Mouse (Mus musculus): ENCODE results near the gene Gba2. TPM values are rescaled to one million over a fixed set of nuclear protein-coding genes. Genes with fewer than 3 reads are reported as not detected.
A peak's percentile ranks its signal among the peaks of the same experiment; 100 is the strongest.

Gba2 gene
- polyA plus RNA-seq, 2 experiments, result 10.5 to 12.5 TPM

DNA sequence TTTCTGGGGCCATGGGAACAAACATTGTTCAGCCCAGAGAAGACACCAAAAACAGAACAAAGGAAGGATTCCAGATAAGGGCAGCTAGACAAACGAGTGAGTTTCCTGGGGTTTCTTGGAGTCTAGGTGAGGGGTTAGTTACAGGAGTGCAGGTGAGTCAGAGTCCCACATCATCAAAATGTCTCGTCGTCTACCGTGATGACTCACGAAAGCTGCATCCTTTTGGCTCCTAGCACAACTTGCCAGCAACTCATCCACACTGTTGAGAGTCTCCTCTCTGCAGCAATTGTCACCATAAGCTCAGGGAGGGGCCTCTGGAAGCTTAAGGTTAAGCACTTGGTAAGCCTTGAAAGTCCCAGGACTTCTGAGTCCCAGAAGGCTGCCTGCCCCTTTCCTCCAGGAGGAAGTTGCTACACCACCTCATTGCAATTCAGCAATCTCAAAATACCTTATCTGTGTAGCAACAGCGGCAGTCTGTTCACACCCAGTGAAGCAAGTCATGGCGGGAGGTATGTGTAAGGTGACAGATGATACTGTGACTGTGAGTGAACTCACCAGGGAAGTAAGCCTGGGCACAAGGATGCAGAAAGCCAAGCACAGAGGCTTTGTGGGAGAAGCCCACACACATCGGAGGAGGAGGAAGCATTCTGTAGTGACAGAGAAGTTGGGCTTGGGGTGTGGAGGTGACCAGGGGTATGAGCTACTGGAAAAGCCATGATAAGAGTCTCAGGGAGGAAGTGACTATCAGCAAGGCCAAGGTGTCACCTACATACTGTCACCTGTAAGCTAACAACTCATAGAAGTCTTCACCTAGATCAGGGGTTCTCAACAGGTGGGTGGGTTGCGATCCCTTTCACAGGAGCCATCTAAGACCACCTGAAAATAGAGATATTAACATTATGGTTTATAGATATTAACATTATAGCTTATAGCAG is 26.3 kb upstream of the Gba2 start:
- 27% methylated on average over 9 of the region's 9 CpGs for WGBS (ENCODE audit: insufficient replicate concordance)
- TF ChIP-seq CTCF (IDR thresholded peaks at IDR 0.05; ENCODE audit: low read depth), result no peak
- TF ChIP-seq EP300 (IDR thresholded peaks at IDR 0.05; ENCODE audit: low read depth), result peak; percentile 94
- Histone ChIP-seq H3K27ac (peak overlapping the region; percentile 96), H3K9me3 (ENCODE audit: control insufficient read depth, low read length) (no peaks in the 10 kb centered on the region), H3K4me2 (ENCODE audit: low read depth) (peak overlapping the region; percentile 74), H3K4me3 (ENCODE audit: insufficient read depth in 1 of 2, low read depth in 2 of 2, low read length in 2 of 2) (peak overlapping the region; percentile 31 to 35), H3K27me3 (ENCODE audit: control insufficient read depth, insufficient read depth, low read length) (no peaks in the 10 kb centered on the region), H3K36me3 (replicated peaks; ENCODE audit: control insufficient read depth, insufficient read depth, low read depth) (no peaks in the 10 kb centered on the region), H3K4me1 (replicated peaks; ENCODE audit: control insufficient read depth in 2 of 2, insufficient read depth in 2 of 2, low read length in 1 of 2) (peaks cover 38 to 41% of the 10 kb centered on the region in 2 experiments), H3K9ac (replicated peaks) (peak overlapping the region; percentile 70)
- ATAC-seq (ENCODE audit: insufficient read depth) (peak; percentile 96), DNase-seq (ENCODE audit: low read depth in 3 of 3, low spot score in 3 of 3) (peak; percentile 76 to 81 (median 77))

GRCm38 (mm10) chr4:43604099-43604498 is 25.4 kb upstream of the Gba2 start:
- no peaks in the 10 kb centered on the region for H3K9me3 ChIP-seq (ENCODE audit: control insufficient read depth, low read length)
- H3K27ac ChIP-seq, result peak overlapping the region; percentile 96
- no peaks in the 10 kb centered on the region for H3K36me3 ChIP-seq (replicated peaks; ENCODE audit: control insufficient read depth, insufficient read depth, low read depth)
- no peak overlapping the region for H3K9ac ChIP-seq (replicated peaks)
- peaks cover 43 to 47% of the 10 kb centered on the region in 2 experiments for H3K4me1 ChIP-seq (replicated peaks; ENCODE audit: control insufficient read depth in 2 of 2, insufficient read depth in 2 of 2, low read length in 1 of 2)
- TF ChIP-seq EP300 (IDR thresholded peaks at IDR 0.05; ENCODE audit: low read depth) (no peak), CTCF (IDR thresholded peaks at IDR 0.05; ENCODE audit: low read depth) (no peak)
- 57% methylated on average over 3 of the region's 3 CpGs for WGBS (ENCODE audit: insufficient replicate concordance)
- H3K4me2 ChIP-seq (ENCODE audit: low read depth), result peak overlapping the region; percentile 74
- DNase-seq (ENCODE audit: low read depth in 3 of 3, low spot score in 3 of 3) (no peak), ATAC-seq (ENCODE audit: insufficient read depth) (no peak)
- H3K4me3 ChIP-seq (ENCODE audit: insufficient read depth in 1 of 2, low read depth in 2 of 2, low read length in 2 of 2), result no peak overlapping the region
- H3K27me3 ChIP-seq (ENCODE audit: control insufficient read depth, insufficient read depth, low read length), result no peaks in the 10 kb centered on the region

GRCm38 (mm10) chr4:43600195-43600934 is 21.7 kb upstream of the Gba2 start:
- no peaks in the 10 kb centered on the region for H3K9me3 ChIP-seq (ENCODE audit: control insufficient read depth, low read length)
- H3K4me2 ChIP-seq (ENCODE audit: low read depth), result peak overlapping the region; percentile 55
- no peak overlapping the region for H3K4me3 ChIP-seq (ENCODE audit: insufficient read depth in 1 of 2, low read depth in 2 of 2, low read length in 2 of 2)
- 33% methylated on average over 9 of the region's 9 CpGs for WGBS (ENCODE audit: insufficient replicate concordance)
- peak in 1 of 3 experiments; percentile 35 for DNase-seq (ENCODE audit: low read depth in 3 of 3, low spot score in 3 of 3)
- H3K27me3 ChIP-seq (ENCODE audit: control insufficient read depth, insufficient read depth, low read length), result no peaks in the 10 kb centered on the region
- peaks cover 54 to 56% of the 10 kb centered on the region in 2 experiments for H3K4me1 ChIP-seq (replicated peaks; ENCODE audit: control insufficient read depth in 2 of 2, insufficient read depth in 2 of 2, low read length in 1 of 2)
- H3K36me3 ChIP-seq (replicated peaks; ENCODE audit: control insufficient read depth, insufficient read depth, low read depth), result no peaks in the 10 kb centered on the region
- H3K9ac ChIP-seq (replicated peaks), result peak overlapping the region; percentile 38
- H3K27ac ChIP-seq, result peak overlapping the region; percentile 36
- ATAC-seq (ENCODE audit: insufficient read depth), result no peak
- no peak for TF ChIP-seq CTCF (IDR thresholded peaks at IDR 0.05; ENCODE audit: low read depth)
- peak; percentile 44; the same call in 1 of the 2 replicates for TF ChIP-seq EP300 (IDR thresholded peaks at IDR 0.05; ENCODE audit: low read depth)

GRCm38 (mm10) chr4:43598650-43599380 is 20.1 kb upstream of the Gba2 start:
- no peak overlapping the region for H3K4me3 ChIP-seq (ENCODE audit: insufficient read depth in 1 of 2, low read depth in 2 of 2, low read length in 2 of 2)
- no peaks in the 10 kb centered on the region for H3K27me3 ChIP-seq (ENCODE audit: control insufficient read depth, insufficient read depth, low read length)
- H3K36me3 ChIP-seq (replicated peaks; ENCODE audit: control insufficient read depth, insufficient read depth, low read depth), result no peaks in the 10 kb centered on the region
- peak; percentile 77 for ATAC-seq (ENCODE audit: insufficient read depth)
- peak in 2 of 3 experiments; percentile 41 to 61 for DNase-seq (ENCODE audit: low read depth in 3 of 3, low spot score in 3 of 3)
- peak overlapping the region; percentile 96 for H3K27ac ChIP-seq
- H3K9ac ChIP-seq (replicated peaks), result peak overlapping the region; percentile 59
- 41% methylated on average over 7 of the region's 7 CpGs for WGBS (ENCODE audit: insufficient replicate concordance)
- no peak for TF ChIP-seq CTCF (IDR thresholded peaks at IDR 0.05; ENCODE audit: low read depth)
- TF ChIP-seq EP300 (IDR thresholded peaks at IDR 0.05; ENCODE audit: low read depth), result peak; percentile 18; the same call in 1 of the 2 replicates
- peak overlapping the region; percentile 50 for H3K4me2 ChIP-seq (ENCODE audit: low read depth)
- H3K4me1 ChIP-seq (replicated peaks; ENCODE audit: control insufficient read depth in 2 of 2, insufficient read depth in 2 of 2, low read length in 1 of 2), result peaks cover 40 to 42% of the 10 kb centered on the region in 2 experiments
- H3K9me3 ChIP-seq (ENCODE audit: control insufficient read depth, low read length), result no peaks in the 10 kb centered on the region

Measured in liver, embryonic 14.5 days (tissue).